Mouse (Mus musculus) heart, postnatal 25 days (tissue): ENCODE data around the gene Hist2h2aa2. TPM values are rescaled to one million over a fixed set of nuclear protein-coding genes. Genes with fewer than 3 reads are reported as not detected.
"Not testable (repeated sequence)": the region's sequence is repeated elsewhere in the genome, so short reads cannot be mapped to it uniquely, and the experiment has no call there.

Experiments
- DNase-seq: peaks from one replicate; pipeline ENCODE4 v3.0.0; 2022; ENCODE audit warnings: low spot score
- intact Hi-C: fragments of 180-260 bp; cut with DNase I; formaldehyde crosslinking; loops from one replicate; pipeline ENCODE4 v1.15.1; 2025
- total RNA-seq, 2 experiments: library from RNA; stranded (reverse); gene quantifications; 2 replicates each; pipeline ENCODE4 v1.2.3; 2021

Hist2h2aa2 gene
- total RNA-seq, 2 experiments from 2014 or later = 232 to 233 TPM

- intact Hi-C loops = loop anchor here (1.0 to 2.0 kb wide), 2 partner anchors 15 to 22 kb away; partner anchors contain the start of gene Hist2h2aa2
- DNase-seq = peak; percentile 94
Measured at GRCm38 (mm10) chr3:96262979-96263550, 23.0 kb upstream of the Hist2h2aa2 start, which contains the start of gene Hist2h4. Hist2h4 (minus strand) TSS chr3:96263311.

GRCm38 (mm10) chr3:96262216-96262875 is 22.3 kb upstream of the Hist2h2aa2 start:
- DNase-seq = peak; percentile 87
- intact Hi-C loops = loop anchor here (1.0 to 2.0 kb wide), 2 partner anchors 14 to 22 kb away; partner anchors contain the start of gene Hist2h2aa2

GRCm38 (mm10) chr3:96261623-96262022 is 21.5 kb upstream of the Hist2h2aa2 start:
- intact Hi-C loops = loop anchor here (1.0 to 2.0 kb wide), 2 partner anchors 13 to 21 kb away; partner anchors contain the start of gene Hist2h2aa2
- DNase-seq = no peak

- intact Hi-C loops = no loop called here
- DNase-seq = no peak
Measured at GRCm38 (mm10) chr3:96260220-96260619, 20.1 kb upstream of the Hist2h2aa2 start.

GRCm38 (mm10) chr3:96257190-96257589 is 17.1 kb upstream of the Hist2h2aa2 start:
- intact Hi-C loops = no loop called here
- no peak for DNase-seq

- no peak for DNase-seq
- intact Hi-C loops = no loop called here
Measured at GRCm38 (mm10) chr3:96255926-96256593, 16.0 kb upstream of the Hist2h2aa2 start.

- no peak for DNase-seq
- intact Hi-C loops = no loop called here
Measured at GRCm38 (mm10) chr3:96254683-96255355, 14.7 kb upstream of the Hist2h2aa2 start.

- intact Hi-C loops = no loop called here
Measured at GRCm38 (mm10) chr3:96251787-96252186, 11.7 kb upstream of the Hist2h2aa2 start.

GRCm38 (mm10) chr3:96250890-96251289 is 10.8 kb upstream of the Hist2h2aa2 start:
- no peak for DNase-seq
- intact Hi-C loops = no loop called here

More at GRCm38 (mm10) chr3:96251787-96252186, 11.7 kb upstream of the Hist2h2aa2 start:
- DNase-seq = no peak

GRCm38 (mm10) chr3:96249034-96249345 is 8.9 kb upstream of the Hist2h2aa2 start:
- intact Hi-C loops = no loop called here
- no peak for DNase-seq

- intact Hi-C loops = loop anchor here (1.0 kb wide), 1 partner anchor 14 kb away; no protein-coding TSS in a partner anchor
- DNase-seq = no peak
Measured at GRCm38 (mm10) chr3:96248141-96249033, 8.3 kb upstream of the Hist2h2aa2 start.

- no peak for DNase-seq
- intact Hi-C loops = loop anchor here (1.0 kb wide), 1 partner anchor 15 kb away; no protein-coding TSS in a partner anchor
Measured at GRCm38 (mm10) chr3:96247356-96248140, 7.5 kb upstream of the Hist2h2aa2 start.

GRCm38 (mm10) chr3:96246427-96246856 is 6.4 kb upstream of the Hist2h2aa2 start, which contains the start of gene Hist2h3c1:
Hist2h3c1 (plus strand) TSS chr3:96246685.
- intact Hi-C loops, DNase-seq: not testable (repeated sequence)

GRCm38 (mm10) chr3:96246018-96246417 is 5.9 kb upstream of the Hist2h2aa2 start:
- not testable (repeated sequence) for DNase-seq

GRCm38 (mm10) chr3:96245003-96245886 is 5.2 kb upstream of the Hist2h2aa2 start, which contains the start of gene Hist2h2aa1:
Hist2h2aa1 (plus strand) TSS chr3:96245497.
- intact Hi-C loops = not testable (repeated sequence)
- DNase-seq = peak; percentile 85

More at GRCm38 (mm10) chr3:96246018-96246417, 5.9 kb upstream of the Hist2h2aa2 start:
- intact Hi-C loops = not testable (repeated sequence)

- no peak for DNase-seq
- intact Hi-C loops = no loop called here
Measured at GRCm38 (mm10) chr3:96243921-96244572, 4.0 kb upstream of the Hist2h2aa2 start.

GRCm38 (mm10) chr3:96240799-96241197 is 722 bp upstream of the Hist2h2aa2 start:
- DNase-seq = no peak
- intact Hi-C loops = loop anchor here (2.0 kb wide), 1 partner anchor 22 kb away; the partner anchor contains the start of gene Hist2h4
